Comparison of ENCODE assay signal across 12 mouse cellular contexts in genomic region chr2:72169451-72170100, GRCm38 (mm10).
DNase-seq lines count a peak whose midpoint lies in the region; ATAC-seq and TF ChIP-seq lines count a peak whose summit lies in the region.
"Had no signal": no experiment of that assay in that cellular context is flagged by ENCODE, and none has a peak within 500 bp of the region (broad histone marks: within the 10 kb centered on the region; RNA-seq: fewer than 3 reads in every experiment).

No protein-coding gene starts in this region.

- no peaks in the 10 kb centered on the region for H3K27me3 ChIP-seq in lung, embryonic 14.5 days (ENCODE audit: insufficient read depth, low read length)
- no peaks in the 10 kb centered on the region for H3K27me3 ChIP-seq in limb, embryonic 10.5 days (ENCODE audit: low read depth, poor library complexity, severe bottlenecking)
- H3K27me3 ChIP-seq: forebrain, embryonic 12.5 days; midbrain, embryonic 15.5 days; neural tube, embryonic 15.5 days had no signal

- ATAC-seq in lung, embryonic 14.5 days (ENCODE audit: insufficient read depth) = peak; percentile 76
- ATAC-seq: midbrain, embryonic 15.5 days had no signal

- no peak for TF ChIP-seq CTCF in lung, embryonic 14.5 days (IDR thresholded peaks at IDR 0.05; ENCODE audit: low read depth)

- no peak overlapping the region for H3K4me2 ChIP-seq in lung, embryonic 14.5 days
- H3K4me2 ChIP-seq: forebrain, embryonic 12.5 days; midbrain, embryonic 15.5 days; neural tube, embryonic 15.5 days had no signal

- H3K4me1 ChIP-seq in lung, embryonic 14.5 days (ENCODE audit: insufficient read depth) = peaks cover 16% of the 10 kb centered on the region
- peaks cover 24% of the 10 kb centered on the region for H3K4me1 ChIP-seq in limb, embryonic 10.5 days
- H3K4me1 ChIP-seq: forebrain, embryonic 12.5 days had no signal

- no peak overlapping the region for H3K4me3 ChIP-seq in lung, embryonic 14.5 days (ENCODE audit: low read depth, low read length)
- no peak overlapping the region for H3K4me3 ChIP-seq in limb, embryonic 10.5 days
- H3K4me3 ChIP-seq: forebrain, embryonic 12.5 days; midbrain, embryonic 15.5 days; neural tube, embryonic 15.5 days had no signal

- 20% methylated on average over 9 of the region's 9 CpGs for WGBS in lung, embryonic 14.5 days
- WGBS in limb, embryonic 10.5 days = 65% methylated on average over 9 of the region's 9 CpGs

- DNase-seq in heart, adult 11 months = peak; percentile 80
- no peak for DNase-seq in heart, postnatal 36 days
- DNase-seq in lung, embryonic 14.5 days = peak; percentile 82
- no peak for DNase-seq in lung, adult 18-20 months
- peak; percentile 34 for DNase-seq in CD4-positive helper T cell, adult 2 months (ENCODE audit: low read depth, low spot score)
- DNase-seq in limb, embryonic 10.5 days (ENCODE audit: low spot score) = no peak
- no peak for DNase-seq in left cerebral cortex, postnatal 25 days (ENCODE audit: low spot score in 2 of 2)
- no peak for DNase-seq in frontal cortex, postnatal 36 days (ENCODE audit: low spot score in 2 of 2)
- DNase-seq: gastrocnemius, postnatal 25 days had no signal

- intact Hi-C loops in heart, postnatal 36 days (cut with DNase I) = no loop called here
- intact Hi-C loops in left cerebral cortex, postnatal 25 days (cut with DNase I) = no loop called here

- H3K9me3 ChIP-seq in lung, embryonic 14.5 days (ENCODE audit: low read depth, low read length) = no peaks in the 10 kb centered on the region
- H3K9me3 ChIP-seq in limb, embryonic 10.5 days (replicated peaks) = no peaks in the 10 kb centered on the region
- H3K9me3 ChIP-seq: forebrain, embryonic 12.5 days; midbrain, embryonic 15.5 days; neural tube, embryonic 15.5 days had no signal

- H3K9ac ChIP-seq in lung, embryonic 14.5 days = no peak overlapping the region
- H3K9ac ChIP-seq: forebrain, embryonic 12.5 days; midbrain, embryonic 15.5 days; neural tube, embryonic 15.5 days had no signal

- H3K27ac ChIP-seq in lung, embryonic 14.5 days (ENCODE audit: low read depth) = peak overlapping the region; percentile 69
- H3K27ac ChIP-seq in limb, embryonic 10.5 days = 0 out of 2 replicates have a peak overlapping the region, but pooled peaks have one; percentile 40
- H3K27ac ChIP-seq: forebrain, embryonic 12.5 days; midbrain, embryonic 15.5 days; neural tube, embryonic 15.5 days had no signal

- H3K36me3 ChIP-seq in lung, embryonic 14.5 days (ENCODE audit: insufficient read depth) = no peaks in the 10 kb centered on the region
- no peaks in the 10 kb centered on the region for H3K36me3 ChIP-seq in limb, embryonic 10.5 days
- H3K36me3 ChIP-seq: forebrain, embryonic 12.5 days; midbrain, embryonic 15.5 days; neural tube, embryonic 15.5 days had no signal

Comparison
In these comparisons a context has a peak if more than half of its experiments do, and no peak if none do; other contexts are left out.
1. DNase-seq: peak in heart, adult 11 months (single experiment), lung, embryonic 14.5 days (single experiment) and CD4-positive helper T cell, adult 2 months (single experiment); none in heart, postnatal 36 days (0 of 2), lung, adult 18-20 months (0 of 2), limb, embryonic 10.5 days (single experiment), left cerebral cortex, postnatal 25 days (0 of 2) and frontal cortex, postnatal 36 days (0 of 2).